Mouse (Mus musculus): ENCODE data around the gene Mcam. TPM values are rescaled to one million over a fixed set of nuclear protein-coding genes. Genes with fewer than 3 reads are reported as not detected.

Gene Mcam
- polyA plus RNA-seq (2012), result not detected in 2 replicates

GRCm38 (mm10) chr9:44134101-44134850 is at the start of gene Mcam:
Gene Mcam (plus strand): TSS chr9:44134469.
- Histone ChIP-seq H3K4me3 (replicated peaks) (peak within 1 kb of the TSS; percentile 31), H3K36me3 (ENCODE audit: control insufficient read depth) (no peaks in the 10 kb centered on the region), H3K27me3 (ENCODE audit: control insufficient read depth) (peaks cover 84% of the 10 kb centered on the region), H3K9me3 (ENCODE audit: control insufficient read depth, low read length) (no peaks in the 10 kb centered on the region; the same call in 1 of the 2 replicates), H3K4me1 (ENCODE audit: control insufficient read depth) (peaks cover 12% of the 10 kb centered on the region)
- TF ChIP-seq GATA1 (IDR thresholded peaks at IDR 0.05; ENCODE audit: low read length) (no peak), TAL1 (IDR thresholded peaks at IDR 0.05; ENCODE audit: low read length) (no peak)

- no peaks in the 10 kb centered on the region for H3K9me3 ChIP-seq (ENCODE audit: control insufficient read depth, low read length)
- no peaks in the 10 kb centered on the region for H3K36me3 ChIP-seq (ENCODE audit: control insufficient read depth)
- H3K27me3 ChIP-seq (ENCODE audit: control insufficient read depth), result peaks cover 81% of the 10 kb centered on the region
- peaks cover 19% of the 10 kb centered on the region for H3K4me1 ChIP-seq (ENCODE audit: control insufficient read depth)
- H3K4me3 ChIP-seq (replicated peaks), result peak overlapping the region; percentile 59
- TF ChIP-seq TAL1 (IDR thresholded peaks at IDR 0.05; ENCODE audit: low read length), result no peak
- no peak for TF ChIP-seq GATA1 (IDR thresholded peaks at IDR 0.05; ENCODE audit: low read length)
Measured at GRCm38 (mm10) chr9:44084659-44085229, 49.5 kb upstream of the Mcam start.

- H3K4me1 ChIP-seq (ENCODE audit: control insufficient read depth), result peaks cover 19% of the 10 kb centered on the region
- H3K9me3 ChIP-seq (ENCODE audit: control insufficient read depth, low read length), result no peaks in the 10 kb centered on the region
- no peaks in the 10 kb centered on the region for H3K36me3 ChIP-seq (ENCODE audit: control insufficient read depth)
- peaks cover 81% of the 10 kb centered on the region for H3K27me3 ChIP-seq (ENCODE audit: control insufficient read depth)
- TF ChIP-seq GATA1 (IDR thresholded peaks at IDR 0.05; ENCODE audit: low read length) (no peak), TAL1 (IDR thresholded peaks at IDR 0.05; ENCODE audit: low read length) (no peak)
- H3K4me3 ChIP-seq (replicated peaks), result peak overlapping the region; percentile 59
Measured at GRCm38 (mm10) chr9:44085276-44085675, 49.0 kb upstream of the Mcam start.

GRCm38 (mm10) chr9:44085741-44086665 is 48.3 kb upstream of the Mcam start:
- TF ChIP-seq GATA1 (IDR thresholded peaks at IDR 0.05; ENCODE audit: low read length) (no peak), TAL1 (IDR thresholded peaks at IDR 0.05; ENCODE audit: low read length) (no peak)
- Histone ChIP-seq H3K4me3 (replicated peaks) (no peak overlapping the region), H3K9me3 (ENCODE audit: control insufficient read depth, low read length) (no peaks in the 10 kb centered on the region), H3K36me3 (ENCODE audit: control insufficient read depth) (0 out of 2 replicates have a peak, but pooled peaks cover 1% of the 10 kb centered on the region), H3K27me3 (ENCODE audit: control insufficient read depth) (peaks cover 76% of the 10 kb centered on the region), H3K4me1 (ENCODE audit: control insufficient read depth) (peaks cover 19% of the 10 kb centered on the region)

DNA sequence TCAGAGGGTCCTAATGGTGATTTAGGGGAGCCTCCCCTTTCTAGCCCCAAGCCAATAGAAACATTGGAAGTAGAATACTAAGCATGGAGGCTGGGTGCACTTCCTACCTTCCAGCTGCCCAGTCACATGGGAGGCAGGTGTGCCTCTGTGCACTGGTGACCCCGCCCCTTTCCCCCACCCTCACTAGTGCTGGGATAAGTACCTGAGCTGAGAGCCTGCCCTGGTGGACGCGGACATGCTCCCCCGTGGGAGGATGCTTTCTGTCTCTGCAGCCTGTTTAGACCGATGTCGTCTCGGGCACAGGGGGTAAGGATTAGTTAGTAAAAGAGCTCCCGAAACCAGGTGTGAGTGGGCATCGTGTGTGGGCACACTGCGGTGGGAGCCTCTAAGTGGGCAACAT is 47.3 kb upstream of the Mcam start:
- Histone ChIP-seq H3K4me1 (ENCODE audit: control insufficient read depth) (peaks cover 19% of the 10 kb centered on the region), H3K9me3 (ENCODE audit: control insufficient read depth, low read length) (no peaks in the 10 kb centered on the region), H3K4me3 (replicated peaks) (no peak overlapping the region), H3K27me3 (ENCODE audit: control insufficient read depth) (peaks cover 74% of the 10 kb centered on the region), H3K36me3 (ENCODE audit: control insufficient read depth) (0 out of 2 replicates have a peak, but pooled peaks cover 2% of the 10 kb centered on the region)
- TF ChIP-seq GATA1 (IDR thresholded peaks at IDR 0.05; ENCODE audit: low read length) (no peak), TAL1 (IDR thresholded peaks at IDR 0.05; ENCODE audit: low read length) (no peak)

- Histone ChIP-seq H3K36me3 (ENCODE audit: control insufficient read depth) (peaks cover 3% of the 10 kb centered on the region), H3K27me3 (ENCODE audit: control insufficient read depth) (peaks cover 64% of the 10 kb centered on the region), H3K4me1 (ENCODE audit: control insufficient read depth) (peaks cover 19% of the 10 kb centered on the region), H3K9me3 (ENCODE audit: control insufficient read depth, low read length) (no peaks in the 10 kb centered on the region), H3K4me3 (replicated peaks) (no peak overlapping the region)
- no peak for TF ChIP-seq TAL1 (IDR thresholded peaks at IDR 0.05; ENCODE audit: low read length)
- TF ChIP-seq GATA1 (IDR thresholded peaks at IDR 0.05; ENCODE audit: low read length), result no peak
Measured at GRCm38 (mm10) chr9:44087761-44088455, 46.4 kb upstream of the Mcam start.

GRCm38 (mm10) chr9:44088877-44089608 is 45.2 kb upstream of the Mcam start:
- peaks cover 15% of the 10 kb centered on the region for H3K4me1 ChIP-seq (ENCODE audit: control insufficient read depth)
- H3K9me3 ChIP-seq (ENCODE audit: control insufficient read depth, low read length), result no peaks in the 10 kb centered on the region
- no peak overlapping the region for H3K4me3 ChIP-seq (replicated peaks)
- H3K36me3 ChIP-seq (ENCODE audit: control insufficient read depth), result peaks cover 7% of the 10 kb centered on the region
- peaks cover 53% of the 10 kb centered on the region for H3K27me3 ChIP-seq (ENCODE audit: control insufficient read depth)
- TF ChIP-seq TAL1 (IDR thresholded peaks at IDR 0.05; ENCODE audit: low read length) (no peak), GATA1 (IDR thresholded peaks at IDR 0.05; ENCODE audit: low read length) (no peak)

All from erythroblast, embryonic 14.5 days (primary cell).